In genomic region chr2:78095536-78095935, GRCm38 (mm10) we compare ENCODE assay signal across 19 mouse cellular contexts.
"Had no signal": no experiment of that assay in that cellular context is flagged by ENCODE, and none has a peak within 500 bp of the region (broad histone marks: within the 10 kb centered on the region; RNA-seq: fewer than 3 reads in every experiment).

No protein-coding gene starts in this region.

- H3K27me3 ChIP-seq: lung, embryonic 15.5 days; megakaryocyte, embryonic 14.5 days; midbrain, embryonic 13.5 days; neural tube, embryonic 13.5 days; neural tube, embryonic 15.5 days had no signal

- H3K27ac ChIP-seq: lung, embryonic 15.5 days; macrophage; midbrain, embryonic 13.5 days; neural tube, embryonic 13.5 days; neural tube, embryonic 15.5 days had no signal

- H3K9me3 ChIP-seq: lung, embryonic 15.5 days; megakaryocyte, embryonic 14.5 days; midbrain, embryonic 13.5 days; neural tube, embryonic 13.5 days; neural tube, embryonic 15.5 days had no signal

- H3K4me1 ChIP-seq: lung, embryonic 15.5 days; megakaryocyte, embryonic 14.5 days; midbrain, embryonic 13.5 days; neural tube, embryonic 13.5 days; neural tube, embryonic 15.5 days had no signal

- H3K4me3 ChIP-seq: lung, embryonic 15.5 days; megakaryocyte, embryonic 14.5 days; midbrain, embryonic 13.5 days; myocyte; neural tube, embryonic 13.5 days; neural tube, embryonic 15.5 days had no signal

- DNase-seq: liver, postnatal 0 days; lung, adult 2 months; lung, postnatal 14 days; lung, postnatal 36 days; retina, postnatal 1 day; right cerebral cortex, adult 18-20 months; right cerebral cortex, postnatal 25 days; right cerebral cortex, postnatal 4 days; spleen, adult 18-20 months; thymus, adult 18-20 months; thymus, postnatal 25 days; thymus, postnatal 4 days had no signal

- H3K36me3 ChIP-seq: lung, embryonic 15.5 days; midbrain, embryonic 13.5 days; neural tube, embryonic 13.5 days; neural tube, embryonic 15.5 days had no signal

- H3K9ac ChIP-seq: liver, postnatal 0 days; lung, embryonic 15.5 days; midbrain, embryonic 13.5 days; neural tube, embryonic 13.5 days; neural tube, embryonic 15.5 days had no signal
